Mouse (Mus musculus) ES-E14 (cell line): ENCODE measurements around the gene Inpp5e.

Source experiments
- HCFC1 ChIP-seq: IDR thresholded peaks from 2 replicates; pipeline ENCODE4 v1.6.1; 2012; ENCODE audit warnings: low read length, inconsistent platforms, borderline replicate concordance; ENCODE audit not compliant: insufficient read depth
- ZNF384 ChIP-seq: IDR thresholded peaks from 2 replicates; pipeline ENCODE4 v1.6.1; 2012; ENCODE audit warnings: low read depth, low read length, inconsistent platforms

- TF ChIP-seq ZNF384 (no peak), HCFC1 (no peak)
These were observed 10.0 kb downstream of the Inpp5e start for GRCm38 (mm10) chr2:26398978-26399377.
